Mouse (Mus musculus): ENCODE results near the gene S1pr5.
A peak's percentile ranks its signal among the peaks of the same experiment; 100 is the strongest.
"Not testable (repeated sequence)": the region's sequence is repeated elsewhere in the genome, so short reads cannot be mapped to it uniquely, and the experiment has no call there.

The S1pr5 gene

GRCm38 (mm10) chr9:21235341-21235740 is 12.9 kb downstream of the S1pr5 start:
- no peak for DNase-seq

- DNase-seq = no peak
These were observed 14.4 kb downstream of the S1pr5 start for GRCm38 (mm10) chr9:21233805-21234204.

DNA sequence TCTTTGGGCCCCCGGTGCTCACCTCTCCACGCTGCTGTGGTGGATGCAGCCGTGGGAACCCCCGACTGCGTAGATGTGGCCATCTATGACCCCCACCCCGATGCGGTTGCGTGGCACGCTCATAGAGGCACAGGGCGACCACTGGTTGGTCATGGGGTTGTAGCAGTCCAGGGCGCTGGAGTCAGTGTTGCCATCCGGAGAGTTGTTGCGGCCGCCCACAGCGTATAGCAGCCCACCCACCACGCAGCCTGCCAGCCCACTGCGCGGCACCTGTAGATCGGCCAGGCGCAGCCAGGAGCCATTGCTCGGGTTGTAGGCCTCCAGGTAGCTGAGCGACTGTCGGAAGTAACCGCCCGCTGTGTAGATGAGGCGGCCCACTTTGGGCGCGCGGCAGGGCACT is 14.9 kb downstream of the S1pr5 start:
- no peak for DNase-seq

DNA sequence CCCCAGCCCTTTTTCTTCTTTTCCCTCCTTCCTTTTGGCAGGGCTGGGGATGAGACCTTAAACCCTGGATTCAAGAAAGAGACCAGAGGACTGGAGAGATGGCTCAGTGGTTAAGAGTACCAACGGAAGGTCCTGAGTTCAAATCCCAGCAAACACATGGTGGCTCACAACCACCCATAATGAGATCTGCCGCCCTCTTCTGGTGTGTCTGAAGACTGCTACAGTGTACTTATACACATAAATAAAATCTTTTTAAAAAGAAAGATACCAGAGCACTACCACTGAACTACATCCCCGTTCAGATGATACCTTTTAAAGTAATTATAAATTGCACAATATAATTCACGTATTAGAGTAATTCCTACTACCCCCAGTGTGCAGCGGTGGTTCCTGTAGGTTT is 15.4 kb downstream of the S1pr5 start:
- DNase-seq = no peak

- no peak for DNase-seq
These were observed 16.7 kb downstream of the S1pr5 start for GRCm38 (mm10) chr9:21231551-21231950.

DNA sequence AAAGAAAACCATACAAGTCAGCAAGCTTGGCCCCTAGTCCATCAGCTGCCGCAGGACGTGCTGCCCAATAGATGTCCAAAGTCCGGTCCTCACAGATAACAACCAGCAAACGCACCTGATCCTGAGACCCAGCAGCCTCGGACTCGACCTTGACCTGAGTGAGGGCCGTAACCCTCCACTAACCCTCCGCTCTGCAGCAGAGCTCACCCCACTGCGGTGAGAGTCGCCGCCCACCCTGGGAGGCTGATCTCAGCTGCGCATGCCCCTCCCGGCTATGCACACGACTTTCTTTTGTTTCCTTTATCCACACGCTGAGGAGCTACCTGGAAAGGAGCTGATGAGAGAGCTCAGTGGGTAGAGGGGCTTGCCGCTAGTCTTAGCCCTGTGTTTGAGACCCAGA is 20.9 kb downstream of the S1pr5 start:
- no peak for DNase-seq

GRCm38 (mm10) chr9:21225415-21225758 is 22.9 kb downstream of the S1pr5 start:
- DNase-seq = no peak

- no peak for DNase-seq
These were observed 23.4 kb downstream of the S1pr5 start for GRCm38 (mm10) chr9:21224576-21225414.

DNA sequence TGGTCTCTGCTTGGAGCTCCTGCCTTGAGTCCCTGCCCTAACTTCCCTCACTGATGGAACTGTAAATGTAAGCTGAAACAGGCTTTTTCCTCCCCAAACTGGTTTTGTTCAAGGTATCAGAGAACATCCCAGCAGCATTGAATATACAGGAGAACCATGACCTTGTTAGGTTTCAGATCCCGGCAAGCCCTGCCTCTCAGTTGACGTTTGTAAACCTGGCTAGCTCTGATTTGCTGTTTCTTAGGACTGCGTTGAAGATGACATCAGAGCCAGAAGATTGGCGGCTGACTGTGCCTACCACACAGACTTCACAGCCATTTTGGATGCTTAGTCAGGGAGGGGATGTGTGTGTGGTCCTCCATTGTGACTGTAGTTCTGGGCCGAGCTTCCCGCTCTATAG is 24.3 kb downstream of the S1pr5 start:
- DNase-seq = no peak

GRCm38 (mm10) chr9:21223490-21223889 is 24.8 kb downstream of the S1pr5 start:
- not testable (repeated sequence) for DNase-seq

- no peak for DNase-seq
These were observed 26.8 kb downstream of the S1pr5 start for GRCm38 (mm10) chr9:21221383-21221929.

DNA sequence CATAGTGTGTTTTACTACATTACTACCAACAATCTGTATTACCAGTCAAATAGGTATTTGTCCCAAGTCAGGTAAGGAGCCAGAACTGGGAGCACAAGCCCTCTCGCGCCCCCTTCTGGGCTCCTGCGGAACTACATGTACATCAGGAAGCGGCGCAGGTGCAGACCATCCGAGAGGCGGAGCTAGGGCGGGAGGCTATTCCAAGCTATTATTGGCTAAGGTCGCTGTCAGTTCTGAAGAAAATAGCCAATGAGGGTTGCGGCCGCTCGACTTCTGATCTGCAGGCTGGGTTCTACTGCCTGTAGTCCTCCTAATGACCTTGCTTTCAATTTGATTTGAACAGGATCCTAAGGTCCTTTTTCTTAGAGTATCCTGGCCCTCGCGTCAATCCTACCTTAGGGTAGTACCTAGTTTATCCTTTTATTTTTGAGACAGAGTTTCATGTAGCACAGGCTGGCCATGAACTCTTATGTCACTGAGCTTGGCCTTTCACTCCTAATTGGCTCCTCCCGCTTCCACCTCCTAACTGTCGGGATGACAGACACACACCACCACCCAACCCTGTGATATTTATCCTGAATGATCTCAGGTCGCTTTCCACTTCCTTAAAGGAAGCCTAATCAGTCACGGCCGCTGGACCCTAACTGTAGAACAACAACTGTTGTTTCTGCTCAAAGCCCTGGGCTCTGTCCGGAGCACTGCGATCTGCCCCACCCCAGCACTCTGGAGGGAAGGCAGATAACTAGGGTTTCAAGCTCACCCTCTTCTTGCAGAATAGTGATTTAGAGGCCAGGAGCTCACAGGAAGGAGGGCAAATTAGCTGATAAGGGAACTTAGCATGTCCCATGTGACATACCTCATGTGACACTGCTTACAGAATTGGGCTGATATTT is 27.5 kb downstream of the S1pr5 start:
- DNase-seq = peak; percentile 96

GRCm38 (mm10) chr9:21219820-21220219 is 28.4 kb downstream of the S1pr5 start:
- no peak for DNase-seq

DNA sequence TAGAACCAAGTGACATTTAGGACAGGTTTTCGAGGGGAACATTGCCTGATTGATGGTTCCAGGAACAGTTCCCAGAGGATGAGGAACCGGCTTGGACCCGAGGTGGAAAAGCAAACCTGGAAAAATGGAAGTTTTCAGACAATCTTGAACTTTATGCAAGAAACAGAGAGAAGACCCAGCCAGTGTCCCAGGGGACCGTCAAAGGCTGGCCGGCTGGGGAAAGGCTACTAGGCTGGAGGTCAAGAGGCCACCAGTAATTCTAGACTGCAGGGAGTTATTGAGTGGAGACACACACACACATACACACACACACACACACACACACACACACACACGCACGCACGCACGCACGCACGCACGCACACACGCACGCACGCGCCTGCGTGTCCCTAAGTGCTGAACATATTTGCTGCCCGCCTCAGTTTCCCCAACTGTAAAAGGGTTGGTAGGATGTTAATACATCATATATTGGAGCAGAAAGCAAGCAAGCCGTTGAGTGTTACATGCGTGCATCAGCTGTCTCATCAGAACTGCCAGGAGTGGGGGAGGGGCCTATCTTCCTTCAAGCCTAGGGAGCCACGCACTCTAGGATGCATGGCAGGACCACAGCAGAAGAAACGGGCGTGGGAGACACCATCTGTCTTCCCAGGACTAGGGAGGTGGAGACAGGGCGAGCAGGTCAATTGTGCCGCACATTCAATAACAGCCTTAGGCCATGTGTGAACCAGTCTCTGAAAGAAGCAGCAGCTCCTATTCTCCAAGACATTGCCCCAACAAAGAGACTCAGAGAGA is 32.0 kb downstream of the S1pr5 start:
- DNase-seq = no peak

GRCm38 (mm10) chr9:21213617-21214190 is 34.5 kb downstream of the S1pr5 start:
- no peak for DNase-seq

DNA sequence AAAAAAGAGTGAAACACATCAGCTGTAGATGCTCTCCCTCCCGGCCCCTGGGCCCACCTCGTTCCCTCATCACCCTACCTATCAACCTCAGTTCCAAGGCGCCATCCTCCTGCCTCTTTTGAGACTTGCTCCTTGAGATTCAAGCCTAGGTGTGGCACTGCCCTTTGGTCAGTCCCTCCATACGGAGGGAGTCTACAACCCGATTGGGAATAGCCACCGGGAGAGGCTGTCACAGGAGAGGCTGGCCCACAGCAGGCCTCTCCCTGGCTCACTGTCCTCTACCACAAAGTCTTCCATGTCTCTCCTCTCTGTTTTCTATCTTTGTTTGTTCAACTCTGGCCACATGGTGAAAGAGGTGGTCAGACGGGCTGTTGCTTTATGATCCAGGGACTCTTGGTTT is 36.6 kb downstream of the S1pr5 start:
- no peak for DNase-seq

- no peak for DNase-seq
These were observed 37.4 kb downstream of the S1pr5 start for GRCm38 (mm10) chr9:21210821-21211220.

DNA sequence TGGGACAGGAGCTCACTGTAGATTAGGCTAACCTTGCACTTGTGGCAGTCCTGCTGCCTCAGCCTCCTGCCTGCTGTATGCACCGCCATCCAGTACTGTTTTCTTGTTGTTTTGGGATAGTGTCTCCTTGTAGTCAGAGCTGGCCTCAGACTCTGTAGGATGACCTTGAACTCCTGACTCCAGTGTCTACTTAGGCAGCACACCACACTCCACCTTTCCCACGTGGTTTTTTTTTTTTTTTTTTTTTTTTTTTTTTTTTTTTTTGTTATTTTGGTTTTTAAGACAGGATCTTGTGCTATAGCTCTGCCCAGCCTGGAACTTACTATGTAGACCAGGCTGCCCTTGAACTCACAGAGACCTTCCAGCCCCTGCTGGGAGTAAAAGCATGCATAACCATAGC is 39.6 kb downstream of the S1pr5 start:
- no peak for DNase-seq

DNA sequence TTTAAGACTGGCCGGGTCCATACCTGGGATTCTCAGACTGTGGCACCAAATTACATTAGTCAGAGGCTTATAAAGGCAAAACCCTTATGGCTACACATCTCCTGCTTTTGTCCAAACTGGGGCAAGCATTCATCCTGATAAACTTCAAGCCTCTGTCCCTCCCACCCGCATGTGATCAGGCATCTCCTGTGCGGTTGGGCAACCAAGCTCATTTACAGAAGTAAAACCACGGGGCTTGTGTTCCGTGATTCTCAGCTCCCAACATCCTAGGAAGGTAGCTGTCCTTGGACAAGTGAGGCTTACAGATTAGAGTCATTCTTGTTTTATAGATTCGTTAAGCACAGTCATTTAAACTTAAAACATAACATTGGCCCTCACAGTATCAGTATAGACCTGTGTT is 41.4 kb downstream of the S1pr5 start:
- DNase-seq = no peak

GRCm38 (mm10) chr9:21204528-21205272 is 43.5 kb downstream of the S1pr5 start:
- no peak for DNase-seq

GRCm38 (mm10) chr9:21204156-21204527 is 44.1 kb downstream of the S1pr5 start:
- DNase-seq = no peak

DNA sequence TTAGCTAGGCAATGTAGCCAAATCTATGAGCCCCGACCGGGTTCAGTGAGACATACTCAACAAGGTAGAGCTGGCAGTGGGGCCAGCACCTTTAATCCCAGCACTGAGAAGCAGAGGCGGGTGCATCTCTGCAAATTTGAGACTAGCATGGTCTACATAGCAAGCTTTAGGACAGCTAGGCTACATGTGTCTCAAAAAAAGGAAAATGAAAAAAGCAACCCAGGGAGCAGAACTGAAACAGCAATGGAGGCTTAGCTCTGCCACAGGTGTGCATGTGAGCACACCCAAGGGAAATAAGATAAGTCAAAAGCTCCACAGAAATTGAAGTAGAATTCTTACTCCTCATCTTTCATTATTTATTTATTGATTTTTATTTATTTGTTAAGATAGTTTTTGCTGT is 49.3 kb downstream of the S1pr5 start:
- no peak for DNase-seq
